Mouse (Mus musculus): Measurements from ENCODE around the gene Schip1.

DNA sequence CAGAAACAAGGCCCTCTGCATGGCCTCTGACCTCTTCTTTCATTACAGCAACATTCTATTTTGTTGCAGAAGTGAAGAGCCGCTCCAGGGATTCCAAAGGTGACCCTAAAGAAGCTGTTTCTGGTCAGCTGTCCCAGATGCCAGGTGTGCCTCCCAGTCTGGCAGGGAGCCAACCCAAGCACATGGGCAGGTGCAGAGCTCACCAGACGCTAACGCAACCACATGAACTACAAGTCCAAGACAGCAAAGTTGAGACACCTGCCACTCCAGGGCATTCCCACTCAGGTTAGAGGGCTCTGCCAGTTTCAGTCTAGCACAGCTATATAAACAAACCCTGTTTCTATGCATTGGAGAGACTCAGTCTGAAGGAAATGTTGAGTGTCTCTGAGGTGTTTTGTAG lies 288.9 kb downstream of the Schip1 start:
- TF ChIP-seq GATA1 (IDR thresholded peaks at IDR 0.05; ENCODE audit: low read length) (no peak), TAL1 (IDR thresholded peaks at IDR 0.05; ENCODE audit: low read length) (no peak)
